Mouse (Mus musculus) gastrocnemius, postnatal 36 days (tissue): ENCODE data around the gene Rhbdd3. TPM values are rescaled to one million over a fixed set of nuclear protein-coding genes. Genes with fewer than 3 reads are reported as not detected.

ENCODE experiments used
- total RNA-seq, 2 experiments: library from RNA; stranded (reverse); gene quantifications; 2 replicates each; pipeline ENCODE4 v1.2.3; 2021

Gene Rhbdd3
- total RNA-seq, 2 experiments from 2014 or later: 24.4 to 26.0 TPM

Other genes with a start within 250 kb of the Rhbdd3 start
- 10 to 100 TPM; 45.7 to 47.4 TPM for gene Nf2, start 249.4 kb upstream of the Rhbdd3 start, total RNA-seq
- gene Nipsnap1, start 225.0 kb upstream of the Rhbdd3 start, total RNA-seq: 1 to 10 TPM in 1 of 2 experiments, under 1 TPM in 1; 0.42 to 1.1 TPM
- 10 to 100 TPM; 12.9 to 14.0 TPM for gene Thoc5, start 203.6 kb upstream of the Rhbdd3 start, total RNA-seq
- gene Nefh, start 150.9 kb upstream of the Rhbdd3 start, total RNA-seq: under 1 TPM in 1 of 2 experiments, not detected in 1; 0.15 TPM
- 10 to 100 TPM; 29.2 to 32.4 TPM for gene Ap1b1, start 112.1 kb upstream of the Rhbdd3 start, total RNA-seq
- under 1 TPM in 1 of 2 experiments, not detected in 1; 0.28 TPM for gene Rasl10a, start 40.8 kb upstream of the Rhbdd3 start, total RNA-seq
- 1 to 10 TPM; 3.9 to 4.9 TPM for gene Gas2l1, start 33.6 kb upstream of the Rhbdd3 start, total RNA-seq
- gene Ewsr1, start 340 bp downstream of the Rhbdd3 start, total RNA-seq: 10 to 100 TPM; 70.7 to 92.0 TPM
- gene Emid1, start 53.3 kb downstream of the Rhbdd3 start, total RNA-seq: 10 to 100 TPM; 11.7 to 17.6 TPM
- gene Kremen1, start 162.6 kb downstream of the Rhbdd3 start, total RNA-seq: 10 to 100 TPM; 39.6 to 51.4 TPM